Mouse (Mus musculus) megakaryocyte progenitor cell, adult 5-6 weeks (primary cell): ENCODE results near the gene Oxtr. TPM values are rescaled to one million over a fixed set of nuclear protein-coding genes. Genes with fewer than 3 reads are reported as not detected.

Experiments
- ATAC-seq: replicated peaks from 2 replicates; pipeline ENCODE4 v1.8.0; 2016; ENCODE audit warnings: mild to moderate bottlenecking, moderate TSS enrichment, inconsistent platforms; ENCODE audit not compliant: poor library complexity
- total RNA-seq, 2 experiments: library from RNA; stranded (forward) in 1 of 2; stranded (reverse) in 1 of 2; fragments of 157-497, 149-512 nt in 1 of 2; fragments of 200-1000 nt in 1 of 2; gene quantifications; 2 replicates each; pipeline versions ENCODE4 v1.2.3 to v1.2.4; 2015 to 2017

Oxtr gene
- total RNA-seq (2015) = 0.05 TPM in 1 of 2 replicates, not detected in the other
- 0.04 TPM in 1 of 2 replicates, not detected in the other for total RNA-seq (2017)

DNA sequence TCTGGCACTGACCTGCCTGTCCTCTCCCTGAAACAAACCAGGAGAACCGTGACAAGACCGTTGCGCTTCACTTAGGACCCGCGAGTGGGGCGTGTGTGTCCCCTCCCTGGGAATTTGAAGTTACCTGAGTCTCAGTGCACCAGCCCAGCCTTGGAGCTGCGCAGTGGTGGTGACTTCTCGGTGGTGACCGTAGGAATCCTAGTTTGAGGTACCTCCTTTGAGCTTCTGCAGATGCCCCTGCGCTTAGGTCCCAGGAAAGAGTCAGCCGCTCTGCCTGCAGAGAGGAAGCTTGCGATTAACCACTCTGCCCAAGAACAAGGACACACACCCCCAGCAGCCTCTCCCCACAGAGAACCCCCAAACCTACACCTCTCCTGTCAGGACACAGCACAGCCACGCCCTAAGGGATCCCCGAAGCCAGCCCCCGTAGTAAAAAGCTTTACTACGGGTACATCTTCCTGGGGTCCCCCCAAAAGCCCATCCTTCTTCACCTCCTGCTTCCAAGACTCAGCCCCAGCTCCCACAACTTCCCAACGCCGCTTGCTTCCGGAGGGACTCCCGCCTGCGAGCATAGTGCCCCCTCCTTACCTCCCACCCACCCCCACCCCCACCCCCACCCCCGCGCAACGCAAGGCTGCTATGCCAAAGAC is at the start of gene Oxtr:
Gene Oxtr (minus strand): TSS at position 34 of the 650 bp plus-strand sequence.
- no peak for ATAC-seq

DNA sequence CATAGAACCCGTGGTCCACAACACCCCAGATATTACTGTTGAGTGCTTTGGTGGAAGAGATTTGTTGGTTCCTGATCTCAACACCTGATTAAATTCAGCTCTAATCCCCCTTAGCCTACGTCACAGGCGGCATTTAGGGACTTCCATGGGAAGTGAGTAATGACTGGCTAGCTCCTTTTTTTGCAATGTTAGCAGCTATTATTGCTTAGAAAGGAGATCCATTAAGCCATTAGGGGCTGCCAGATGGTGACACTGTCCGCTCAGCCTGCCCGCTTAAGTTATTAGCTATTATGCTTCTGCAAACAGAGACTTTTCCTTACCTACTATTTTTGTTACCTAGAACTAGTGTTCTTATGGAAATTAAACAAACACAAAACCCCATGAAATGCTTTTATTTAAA is 35.7 kb upstream of the Oxtr start:
- no peak for ATAC-seq

DNA sequence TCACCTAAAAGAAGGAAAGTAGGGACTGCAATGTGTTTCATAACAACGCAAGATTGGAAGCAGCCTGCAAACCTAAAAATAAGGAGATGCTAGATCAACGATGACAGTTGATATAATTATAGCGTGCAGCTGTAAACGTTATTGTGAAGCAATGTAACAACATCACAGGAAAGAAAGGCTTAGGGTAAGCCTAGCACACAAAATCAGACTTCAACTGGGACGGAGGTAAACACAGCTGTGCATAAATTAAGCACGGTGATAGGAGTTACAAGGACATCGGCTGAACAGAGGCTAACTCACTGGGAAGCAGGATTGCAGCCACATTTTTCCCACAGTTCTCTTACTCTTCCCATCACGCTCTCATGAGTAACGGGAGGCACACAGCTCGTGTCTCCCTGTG is 34.7 kb upstream of the Oxtr start:
- no peak for ATAC-seq

DNA sequence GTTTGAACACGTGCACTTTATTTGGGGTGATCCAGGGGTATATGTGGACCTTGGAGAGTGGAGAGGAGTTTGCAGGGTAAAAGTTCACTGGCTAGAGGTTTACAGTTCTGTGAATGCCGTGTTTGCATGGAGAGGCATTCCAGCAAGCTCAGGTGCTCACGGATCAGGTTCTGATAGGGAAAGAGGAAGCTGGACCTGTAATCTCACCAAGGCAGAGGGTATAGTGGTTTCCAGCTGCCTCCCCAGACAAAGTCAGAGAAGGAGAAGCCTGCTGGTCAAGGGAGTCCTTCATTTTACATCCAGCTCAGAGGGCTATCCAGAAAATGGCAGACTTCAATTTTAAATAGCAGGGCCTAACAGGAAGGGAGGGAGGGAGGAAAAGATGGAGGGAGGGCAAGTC is 28.2 kb upstream of the Oxtr start:
- ATAC-seq = 0 out of 2 replicates have a peak, but pooled peaks have one; percentile 39

DNA sequence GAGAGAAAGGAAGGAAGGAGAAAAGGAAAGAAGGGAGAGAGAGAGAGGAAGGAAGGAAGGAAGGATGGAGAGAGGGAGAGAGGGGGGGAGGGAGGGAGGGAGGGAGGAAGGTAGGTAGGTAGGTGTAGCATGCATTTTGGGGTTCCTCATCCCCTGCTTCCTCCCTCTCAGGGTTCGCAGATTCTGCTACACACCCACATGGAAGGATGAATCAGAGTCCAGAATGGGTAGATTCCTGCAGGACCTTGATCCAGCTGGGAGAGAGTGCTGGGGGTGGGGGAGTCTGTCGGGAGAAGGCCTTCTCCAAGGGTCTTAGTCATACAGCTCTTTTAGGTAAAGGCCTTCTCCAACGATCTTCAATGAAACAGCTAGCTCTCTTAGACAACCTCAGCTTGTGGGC is 27.8 kb upstream of the Oxtr start:
- no peak for ATAC-seq

DNA sequence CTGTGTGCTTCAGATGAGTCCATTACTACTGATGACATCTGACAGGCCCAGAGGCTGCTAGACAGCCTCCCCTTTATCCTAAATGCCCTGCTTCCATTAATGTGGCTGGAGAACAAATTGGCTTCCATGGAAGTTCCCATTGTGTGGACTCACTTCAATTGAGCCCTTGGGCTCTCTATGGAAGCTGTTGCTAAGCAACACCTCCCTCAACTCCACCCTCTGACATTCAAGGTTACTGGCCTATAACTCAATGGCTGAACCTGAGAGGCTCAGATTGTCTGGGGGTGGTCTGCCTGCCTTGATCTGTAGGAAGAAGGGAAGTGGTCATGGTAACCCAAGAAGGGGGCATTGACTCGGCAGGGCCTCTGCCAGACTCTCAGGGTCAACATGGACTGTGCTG is 26.8 kb upstream of the Oxtr start:
- no peak for ATAC-seq

DNA sequence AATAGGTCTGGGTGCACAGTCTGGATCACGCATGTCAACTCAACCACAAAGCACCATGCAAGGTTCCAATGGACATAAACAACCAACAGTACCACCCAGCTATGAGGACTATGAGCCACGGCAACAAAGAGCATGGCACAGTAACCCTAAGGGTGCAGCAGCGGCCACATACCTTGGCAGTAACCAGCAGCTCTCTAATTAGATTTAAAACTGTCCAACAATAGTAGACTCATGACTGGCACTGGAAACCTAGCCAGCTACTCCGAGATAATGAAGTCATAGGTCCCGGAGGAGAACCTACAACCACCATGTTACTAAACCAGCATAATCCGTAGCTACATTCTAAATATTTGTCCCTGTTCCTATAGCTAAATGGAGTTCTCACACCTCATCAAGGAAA is 24.8 kb upstream of the Oxtr start:
- ATAC-seq = no peak

DNA sequence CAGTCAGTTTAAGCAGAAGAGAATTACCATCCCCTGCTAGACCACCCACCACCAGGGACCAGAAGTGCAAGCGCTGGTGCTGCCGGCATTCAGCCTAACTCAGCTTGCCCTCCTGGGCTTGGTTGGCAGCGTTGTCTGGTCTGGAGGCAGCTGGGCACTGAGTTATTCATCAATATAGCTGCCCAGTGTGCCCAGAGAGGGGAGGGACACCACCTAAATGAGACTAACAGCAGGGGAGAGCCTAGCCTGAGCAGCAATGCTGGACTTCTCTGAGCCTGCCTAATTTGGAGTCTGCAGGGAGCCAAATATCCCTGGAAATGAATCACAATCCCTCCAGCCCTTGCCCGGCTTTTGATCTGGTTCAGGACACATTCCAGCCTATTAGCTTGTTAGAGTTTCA is 20.6 kb upstream of the Oxtr start:
- no peak for ATAC-seq

DNA sequence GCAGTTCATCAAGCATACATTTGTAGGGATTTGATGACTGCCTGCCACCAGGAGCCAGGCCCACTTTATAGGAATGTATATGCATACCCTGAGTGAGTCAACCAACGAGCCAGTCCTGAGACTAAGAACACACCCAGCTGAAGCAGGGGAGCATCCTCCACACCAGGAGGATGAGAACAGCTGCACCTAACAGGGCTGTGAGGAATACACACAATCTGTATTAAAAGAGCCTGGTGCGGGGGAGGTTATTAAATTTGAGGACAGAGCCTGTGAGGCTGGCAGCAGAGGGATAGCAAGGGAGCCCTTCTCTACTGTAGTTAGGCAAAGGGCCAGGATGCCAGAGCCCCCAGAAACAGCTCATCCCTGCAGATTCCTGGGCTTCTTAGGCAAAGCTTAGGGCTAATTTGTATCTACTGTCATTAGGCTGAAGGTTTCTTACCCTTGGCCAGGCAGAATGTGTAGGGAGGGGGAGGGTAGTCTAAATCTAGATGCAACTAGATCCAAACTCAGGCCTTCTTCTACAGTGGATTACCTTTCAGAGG is 19.9 kb upstream of the Oxtr start:
- no peak for ATAC-seq

DNA sequence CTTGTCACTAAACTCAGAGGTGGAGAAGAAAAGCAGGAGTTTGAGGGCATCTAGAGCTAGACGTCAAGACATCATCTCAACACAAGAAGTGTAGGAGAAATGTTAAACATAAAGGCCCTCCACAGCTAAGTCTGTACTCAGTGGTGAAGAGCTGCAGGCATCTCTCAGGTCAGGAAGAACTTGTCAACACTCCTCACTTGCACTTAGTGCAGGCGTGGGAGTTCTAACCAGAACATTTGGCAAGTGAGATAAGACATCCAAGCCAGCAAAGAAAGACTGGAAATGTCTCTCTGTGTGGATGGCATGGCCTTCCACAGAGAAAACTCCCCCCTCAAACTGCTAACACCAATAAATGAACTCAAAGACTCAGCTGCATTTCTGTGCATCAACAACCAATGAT is 17.9 kb upstream of the Oxtr start:
- ATAC-seq = no peak

DNA sequence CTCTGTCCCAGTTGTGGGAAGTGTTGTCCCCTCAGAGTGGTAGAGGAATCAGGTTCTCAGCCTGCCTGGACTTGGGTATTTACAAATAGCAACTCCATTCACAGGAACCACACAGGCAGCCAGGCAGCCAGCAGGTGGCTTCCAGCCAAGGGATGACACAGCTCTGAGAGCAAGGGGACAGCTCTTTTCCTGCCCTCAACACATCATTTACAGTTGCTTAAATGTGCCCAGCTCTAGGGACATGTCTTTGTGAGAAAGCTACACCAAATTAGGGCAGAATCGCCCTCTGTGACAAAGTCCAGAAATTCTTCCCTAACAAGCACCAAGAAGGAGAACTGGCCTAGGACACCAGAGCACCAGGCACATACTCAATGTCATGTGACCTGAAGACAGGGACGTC is 11.4 kb upstream of the Oxtr start:
- ATAC-seq = peak; percentile 37; the same call in 1 of the 2 replicates

DNA sequence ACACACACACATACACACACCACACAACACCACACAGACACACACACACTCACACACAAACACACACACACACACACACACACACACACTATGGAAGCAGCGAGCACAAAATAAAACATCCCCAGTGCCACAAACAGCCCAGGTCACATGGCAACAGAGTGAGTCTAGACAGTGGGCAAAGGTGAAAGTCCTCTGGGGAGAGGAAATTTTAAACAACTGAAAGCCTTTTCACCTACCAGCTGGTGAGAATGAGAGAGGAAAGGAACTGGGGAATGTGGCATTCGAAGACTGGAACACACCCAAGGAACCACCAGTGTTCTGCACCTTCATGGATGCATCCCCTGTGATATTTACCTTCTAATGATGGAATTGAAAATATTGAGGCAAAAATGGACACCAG is 9.7 kb upstream of the Oxtr start:
- ATAC-seq = no peak

DNA sequence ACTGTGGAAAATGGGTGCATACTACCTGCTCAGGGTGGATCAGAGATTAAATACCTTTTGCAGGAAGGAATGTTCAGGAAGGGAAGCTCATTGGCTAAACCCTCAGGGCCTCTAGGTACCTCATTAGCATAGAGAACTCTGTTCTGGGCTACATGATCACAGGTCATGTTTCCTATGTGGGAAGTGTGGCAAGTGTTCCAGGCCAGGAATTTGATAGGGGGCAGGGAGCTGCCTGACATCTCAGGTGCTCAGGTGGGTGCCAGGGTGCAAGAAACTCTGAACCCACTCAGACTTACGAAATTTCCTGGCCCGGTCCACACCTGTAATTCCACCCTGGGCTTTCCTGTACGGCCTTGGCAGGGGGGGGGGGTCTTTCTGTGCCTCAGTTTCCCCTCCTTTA is 9.0 kb upstream of the Oxtr start:
- ATAC-seq = no peak

DNA sequence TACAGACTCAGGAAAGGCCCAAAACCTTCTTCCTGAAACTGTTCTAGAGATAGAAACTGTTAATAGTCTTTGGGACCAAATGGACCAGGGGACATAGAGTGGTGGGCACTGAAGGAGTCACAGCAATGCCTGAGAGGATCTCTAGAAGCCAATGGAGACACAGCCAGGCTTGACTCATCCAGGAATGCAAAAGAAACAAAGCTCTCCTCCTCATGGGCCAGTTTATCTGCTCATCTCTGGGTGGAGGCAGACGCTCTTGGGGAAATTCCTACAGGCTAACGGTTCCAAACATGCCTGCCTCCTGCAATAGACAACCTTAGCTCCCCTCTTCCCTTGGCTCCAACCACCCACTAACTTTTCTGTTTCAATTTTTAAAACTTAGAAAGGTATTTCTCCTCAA is 7.7 kb upstream of the Oxtr start:
- no peak for ATAC-seq

DNA sequence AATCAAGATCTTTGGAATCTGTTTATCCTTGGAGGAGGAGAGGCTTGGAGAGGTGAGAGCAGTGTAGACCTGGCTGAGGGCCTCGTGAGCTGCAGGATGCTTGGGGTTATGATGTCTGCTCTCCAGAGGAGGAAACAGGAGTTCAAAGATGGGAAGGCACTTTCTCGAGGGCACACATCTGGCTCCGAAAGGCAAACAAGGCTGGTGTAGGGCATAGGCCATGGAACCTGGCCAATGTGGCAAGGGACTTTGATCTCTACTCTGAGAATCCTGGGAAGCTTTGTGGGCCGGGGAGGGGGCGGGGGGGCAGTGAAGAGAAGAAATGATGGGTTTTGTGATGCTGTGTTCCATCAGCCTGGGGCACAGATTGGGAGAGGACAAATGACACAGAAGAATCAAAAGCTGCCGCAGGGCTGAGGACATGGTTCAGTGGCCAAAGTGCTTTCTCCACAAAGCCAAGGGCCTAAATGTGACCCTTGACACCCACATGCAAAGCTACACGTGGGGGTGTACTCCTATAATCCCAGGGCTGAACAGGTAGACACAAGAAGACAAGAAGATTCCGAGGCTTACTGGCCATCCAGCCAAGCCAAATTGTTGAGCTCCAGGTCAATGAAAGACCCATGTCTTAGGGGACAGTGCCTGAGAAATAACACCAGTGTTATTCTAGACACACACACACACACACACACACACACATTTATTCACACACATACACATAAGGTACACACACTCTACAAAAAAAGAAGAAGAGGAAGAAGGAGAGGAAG is 6.7 kb upstream of the Oxtr start:
- ATAC-seq = no peak

DNA sequence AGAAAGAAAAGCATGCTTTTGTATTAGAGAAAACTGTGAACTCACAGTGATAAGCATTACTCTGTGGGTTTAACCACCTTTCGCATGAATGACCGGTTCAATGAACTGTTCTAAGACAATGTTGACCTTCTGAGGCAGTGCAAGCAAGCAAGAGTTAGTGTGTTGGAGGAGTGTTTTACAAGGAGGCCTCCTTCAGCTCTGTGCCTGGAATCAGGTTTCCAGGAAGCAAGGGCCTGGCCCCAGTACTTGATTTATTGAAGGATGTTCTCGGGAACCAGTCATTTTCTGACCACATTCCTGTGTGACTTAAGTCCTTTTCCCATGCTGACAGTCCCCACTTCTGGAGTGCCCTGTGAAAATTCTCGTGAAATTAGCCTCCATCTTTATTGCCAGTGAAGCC is 5.5 kb upstream of the Oxtr start:
- no peak for ATAC-seq

DNA sequence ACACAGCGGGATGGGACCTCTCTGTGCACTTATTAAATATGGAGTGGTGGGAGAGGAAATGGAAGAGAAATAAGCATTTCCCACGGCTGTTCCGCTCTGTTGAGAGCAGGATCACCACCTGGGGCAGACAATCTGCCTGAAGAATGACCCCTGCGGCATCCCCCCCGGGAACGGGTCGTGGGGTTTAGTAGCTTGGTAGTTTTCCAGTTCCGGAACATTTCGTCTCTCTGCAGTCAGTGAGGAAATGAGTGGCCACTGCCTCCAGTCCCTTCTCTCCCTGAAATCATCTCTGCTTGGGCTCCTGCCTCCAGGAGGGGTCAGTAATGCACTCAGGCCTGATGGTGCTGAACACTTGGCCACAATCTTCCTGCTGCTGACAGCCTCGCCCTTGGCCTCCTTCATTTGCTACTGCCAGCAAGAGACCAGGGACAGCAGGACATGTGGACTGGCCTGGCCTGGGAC is 4.9 kb upstream of the Oxtr start:
- ATAC-seq = no peak; the same call in 1 of the 2 replicates

DNA sequence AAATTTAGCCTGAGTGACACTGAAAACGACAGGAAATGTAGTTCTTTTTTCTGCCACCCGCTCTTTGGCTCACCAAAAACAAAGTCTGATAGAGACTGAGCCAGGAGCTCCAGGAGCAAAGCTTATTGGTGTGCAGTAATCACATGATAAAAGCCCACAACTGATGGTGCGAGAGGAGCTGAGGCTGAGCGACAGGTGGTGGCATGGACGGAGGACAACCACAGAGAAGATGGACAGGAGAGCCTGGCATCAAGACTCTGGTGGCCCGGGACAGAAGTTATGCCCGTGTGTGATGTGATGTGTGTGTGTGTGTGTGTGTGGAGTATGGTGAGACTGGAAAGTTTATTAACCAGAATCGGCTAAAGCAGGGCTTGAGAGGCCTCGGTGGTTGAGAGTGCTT is 3.6 kb upstream of the Oxtr start:
- ATAC-seq = no peak

DNA sequence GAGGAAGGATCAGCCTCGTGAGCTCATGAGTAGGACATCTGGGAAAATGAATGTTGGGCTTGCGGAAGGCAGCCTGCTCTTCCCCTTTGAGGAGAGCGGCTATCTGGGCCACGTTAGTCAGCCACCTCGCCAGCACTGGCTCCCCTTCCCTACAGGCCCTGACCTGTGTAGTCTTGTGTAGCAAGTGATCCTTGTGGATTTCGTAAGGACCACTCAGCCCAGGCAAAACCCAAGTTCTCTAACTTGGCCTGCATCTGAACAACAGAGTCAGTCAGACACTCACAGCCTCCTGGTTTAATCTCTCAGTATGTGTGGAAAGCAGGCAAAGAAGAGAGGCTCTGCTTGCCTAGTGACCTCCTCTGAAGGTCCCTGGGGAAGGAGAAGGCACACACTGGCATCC is 2.9 kb upstream of the Oxtr start:
- ATAC-seq = no peak

DNA sequence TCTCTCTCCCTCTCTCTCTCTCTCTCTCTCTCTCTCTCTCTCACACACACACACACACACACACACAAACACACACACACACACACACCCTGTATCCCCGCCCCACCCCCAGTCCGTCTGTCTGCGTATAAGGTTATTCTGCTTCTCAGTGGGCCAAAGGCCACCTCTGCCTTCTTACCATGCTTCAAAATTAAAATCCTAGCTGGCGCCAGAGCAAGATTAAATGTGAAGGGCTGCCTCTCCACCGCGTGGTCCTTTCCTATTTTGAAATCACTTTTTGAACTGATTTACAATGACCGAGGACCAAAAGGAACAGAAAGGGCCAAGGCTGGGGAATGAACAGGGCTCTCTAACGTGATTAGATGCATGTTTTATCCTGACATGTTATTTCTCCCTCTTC is 1.8 kb upstream of the Oxtr start:
- ATAC-seq = no peak

DNA sequence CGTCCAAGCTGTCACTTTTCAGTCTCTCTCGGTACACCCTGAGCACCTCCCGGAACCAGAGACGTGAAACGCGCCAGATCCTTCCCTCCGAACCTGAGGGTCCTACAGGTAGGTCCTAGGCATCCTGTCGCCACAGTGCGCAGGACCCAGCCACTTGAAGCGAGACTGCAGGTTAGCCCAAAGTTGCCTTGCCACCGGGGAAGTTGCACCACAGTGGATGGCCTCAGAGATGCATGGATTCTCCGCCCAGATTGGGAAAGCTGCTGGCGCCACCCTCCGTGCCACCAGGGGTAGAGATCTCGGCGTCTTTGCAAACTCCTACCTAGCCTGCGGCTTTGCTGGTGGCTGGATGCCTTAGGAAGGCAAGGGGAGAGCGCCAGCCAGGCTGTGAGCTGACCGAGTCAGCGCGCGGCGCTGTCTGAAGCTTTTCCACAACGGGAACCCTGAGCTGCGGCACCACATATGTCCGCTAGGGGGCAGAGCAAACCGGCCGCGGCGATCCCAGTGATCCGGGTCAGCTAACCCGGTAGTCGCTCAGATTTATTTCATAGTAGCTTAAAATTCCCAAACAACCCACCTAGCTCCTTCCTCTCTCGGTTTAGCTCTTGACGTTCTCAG is 991 bp upstream of the Oxtr start:
- peak; percentile 86 for ATAC-seq
